Mouse (Mus musculus): ENCODE data around the gene Rab10. TPM values are rescaled to one million over a fixed set of nuclear protein-coding genes. Genes with fewer than 3 reads are reported as not detected.
"Not testable (repeated sequence)": the region's sequence is repeated elsewhere in the genome, so short reads cannot be mapped to it uniquely, and the experiment has no call there.

Rab10 gene
- 200 and 227 TPM in 2 replicates for total RNA-seq (2021)
- long read RNA-seq, transcript Rab10-201 (6 exons, 3,513 nt), result major isoform, 108 of 124 reads
- long read RNA-seq, partial matches to known transcripts, result 5 of 124 reads
- long read RNA-seq, other reads (novel, unspliced or antisense), result 11 of 124 reads

GRCm38 (mm10) chr12:3309391-3310320 is at the start of gene Rab10:
Gene Rab10 (minus strand): TSS chr12:3309969.
- DNase-seq, result peak; percentile 100

- DNase-seq, result peak; percentile 86
Measured at GRCm38 (mm10) chr12:3359302-3359701, 49.5 kb upstream of the Rab10 start.

GRCm38 (mm10) chr12:3356824-3357223 is 47.1 kb upstream of the Rab10 start:
- DNase-seq, result no peak

GRCm38 (mm10) chr12:3355068-3355467 is 45.3 kb upstream of the Rab10 start:
- DNase-seq, result no peak

GRCm38 (mm10) chr12:3352216-3352615 is 42.4 kb upstream of the Rab10 start:
- no peak for DNase-seq

- peak; percentile 60 for DNase-seq
Measured at GRCm38 (mm10) chr12:3350136-3350535, 40.4 kb upstream of the Rab10 start.

GRCm38 (mm10) chr12:3349387-3349786 is 39.6 kb upstream of the Rab10 start:
- no peak for DNase-seq

- DNase-seq, result no peak
Measured at GRCm38 (mm10) chr12:3347682-3348081, 37.9 kb upstream of the Rab10 start.

GRCm38 (mm10) chr12:3345038-3345437 is 35.3 kb upstream of the Rab10 start:
- DNase-seq, result no peak

- DNase-seq, result no peak
Measured at GRCm38 (mm10) chr12:3344155-3344554, 34.4 kb upstream of the Rab10 start.

- DNase-seq, result no peak
Measured at GRCm38 (mm10) chr12:3338931-3339330, 29.2 kb upstream of the Rab10 start.

- no peak for DNase-seq
Measured at GRCm38 (mm10) chr12:3329677-3330076, 19.9 kb upstream of the Rab10 start.

GRCm38 (mm10) chr12:3325232-3325631 is 15.5 kb upstream of the Rab10 start:
- DNase-seq, result no peak

- DNase-seq, result peak; percentile 34
Measured at GRCm38 (mm10) chr12:3323241-3323640, 13.5 kb upstream of the Rab10 start.

GRCm38 (mm10) chr12:3319377-3319776 is 9.6 kb upstream of the Rab10 start:
- DNase-seq, result peak; percentile 52

- DNase-seq, result no peak
Measured at GRCm38 (mm10) chr12:3316937-3317336, 7.2 kb upstream of the Rab10 start.

- DNase-seq, result peak; percentile 23
Measured at GRCm38 (mm10) chr12:3316083-3316482, 6.3 kb upstream of the Rab10 start.

GRCm38 (mm10) chr12:3312886-3313285 is 3.1 kb upstream of the Rab10 start:
- no peak for DNase-seq

- peak; percentile 36 for DNase-seq
Measured at GRCm38 (mm10) chr12:3310321-3310692, 538 bp upstream of the Rab10 start.

- DNase-seq, result no peak
Measured at GRCm38 (mm10) chr12:3308541-3309241, 1.1 kb downstream of the Rab10 start.

- no peak for DNase-seq
Measured at GRCm38 (mm10) chr12:3307587-3307986, 2.2 kb downstream of the Rab10 start.

GRCm38 (mm10) chr12:3305238-3305637 is 4.5 kb downstream of the Rab10 start:
- no peak for DNase-seq

- DNase-seq, result not testable (repeated sequence)
Measured at GRCm38 (mm10) chr12:3297622-3298021, 12.1 kb downstream of the Rab10 start.
